Mouse (Mus musculus): ENCODE measurements around the gene Obox2. TPM values are rescaled to one million over a fixed set of nuclear protein-coding genes. Genes with fewer than 3 reads are reported as not detected.

The Obox2 gene
- not detected for total RNA-seq (2023)

DNA sequence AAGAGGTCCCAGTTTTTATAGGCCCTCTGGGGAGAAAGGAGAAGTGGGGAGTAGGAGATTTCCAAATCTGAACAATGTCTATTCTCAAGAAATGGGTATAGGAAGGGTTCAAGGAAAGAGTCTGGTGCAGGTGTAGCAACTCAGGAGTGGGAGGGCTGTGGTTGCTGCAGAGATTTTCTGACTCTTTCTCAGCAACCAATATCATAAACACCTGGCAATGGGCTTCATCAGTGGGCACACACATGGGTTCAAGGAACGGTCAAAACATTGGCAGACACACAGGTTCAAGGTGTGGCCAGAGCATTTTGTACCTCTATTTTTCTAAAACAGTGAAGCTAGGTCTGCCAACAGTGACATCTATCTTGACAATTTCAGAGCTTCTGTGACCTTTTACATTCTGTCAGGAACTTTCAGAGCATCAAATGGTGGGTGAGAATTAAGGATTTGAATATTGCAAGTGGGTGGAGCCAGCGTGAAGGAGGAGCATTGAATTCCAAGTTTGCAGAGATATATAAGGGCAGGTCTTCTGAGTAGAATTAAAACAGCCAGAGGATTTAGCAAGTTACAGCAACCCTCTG is at the start of gene Obox2, which contains the start of gene Obox1:
Gene Obox2, plus strand, starts transcription at position 301 of the 578 bp plus-strand sequence.
Gene Obox1, plus strand, starts transcription at position 528 of the 578 bp plus-strand sequence.

Other genes starting within 250 kb of the Obox2 start
- gene Obox1, start 227 bp downstream of the Obox2 start, total RNA-seq (2023) = not detected